Mouse (Mus musculus) mesoderm, embryonic 11.5 days (tissue): ENCODE results near the gene St3gal6.

Source experiments
- DNase-seq: peaks from one replicate; pipeline ENCODE4 v3.0.0-alpha.2; 2012; ENCODE audit warnings: low read depth, low spot score

Gene St3gal6

GRCm38 (mm10) chr16:58521900-58522299, 2.1 kb downstream of the St3gal6 start:
- no peak for DNase-seq

GRCm38 (mm10) chr16:58521182-58521581, 2.9 kb downstream of the St3gal6 start:
- DNase-seq = no peak

- DNase-seq = no peak
Observed at GRCm38 (mm10) chr16:58520457-58520856, 3.6 kb downstream of the St3gal6 start.

GRCm38 (mm10) chr16:58519650-58520073, 4.4 kb downstream of the St3gal6 start:
- DNase-seq = no peak

- no peak for DNase-seq
Observed at GRCm38 (mm10) chr16:58516960-58517798, 6.9 kb downstream of the St3gal6 start.

- no peak for DNase-seq
Observed at GRCm38 (mm10) chr16:58516161-58516560, 7.9 kb downstream of the St3gal6 start.

GRCm38 (mm10) chr16:58514565-58514964, 9.5 kb downstream of the St3gal6 start:
- no peak for DNase-seq

- DNase-seq = no peak
Observed at GRCm38 (mm10) chr16:58513755-58514154, 10.3 kb downstream of the St3gal6 start.

- DNase-seq = no peak
Observed at GRCm38 (mm10) chr16:58512887-58513286, 11.2 kb downstream of the St3gal6 start.

- peak; percentile 68 for DNase-seq
Observed at GRCm38 (mm10) chr16:58512181-58512761, 11.8 kb downstream of the St3gal6 start.

- DNase-seq = no peak
Observed at GRCm38 (mm10) chr16:58504945-58505344, 19.1 kb downstream of the St3gal6 start.

GRCm38 (mm10) chr16:58502566-58502965, 21.5 kb downstream of the St3gal6 start:
- no peak for DNase-seq

GRCm38 (mm10) chr16:58501760-58502301, 22.2 kb downstream of the St3gal6 start:
- no peak for DNase-seq

GRCm38 (mm10) chr16:58499650-58500049, 24.4 kb downstream of the St3gal6 start:
- no peak for DNase-seq

- no peak for DNase-seq
Observed at GRCm38 (mm10) chr16:58499172-58499584, 24.9 kb downstream of the St3gal6 start.

- DNase-seq = no peak
Observed at GRCm38 (mm10) chr16:58497886-58498713, 25.9 kb downstream of the St3gal6 start.

- no peak for DNase-seq
Observed at GRCm38 (mm10) chr16:58496791-58497190, 27.3 kb downstream of the St3gal6 start.

GRCm38 (mm10) chr16:58487861-58488260, 36.2 kb downstream of the St3gal6 start:
- DNase-seq = no peak

GRCm38 (mm10) chr16:58482296-58482695, 41.7 kb downstream of the St3gal6 start:
- DNase-seq = no peak

- DNase-seq = no peak
Observed at GRCm38 (mm10) chr16:58481906-58482270, 42.2 kb downstream of the St3gal6 start.

- no peak for DNase-seq
Observed at GRCm38 (mm10) chr16:58481219-58481905, 42.7 kb downstream of the St3gal6 start.
